Mouse (Mus musculus) left cerebral cortex, postnatal 4 days (tissue): ENCODE measurements around the gene Snx33. TPM values are rescaled to one million over a fixed set of nuclear protein-coding genes. Genes with fewer than 3 reads are reported as not detected.
A peak's percentile ranks its signal among the peaks of the same experiment; 100 is the strongest.
"Not testable (repeated sequence)": the region's sequence is repeated elsewhere in the genome, so short reads cannot be mapped to it uniquely, and the experiment has no call there.

Experiments
- DNase-seq: peaks from one replicate; pipeline ENCODE4 v3.0.0-alpha.2; 2022
- intact Hi-C: fragments of 180-260 bp; cut with DNase I; formaldehyde crosslinking; loops from one replicate; pipeline ENCODE4 v1.15.1; 2025
- total RNA-seq, 2 experiments: library from RNA; stranded (reverse); gene quantifications; 2 replicates each; pipeline ENCODE4 v1.2.3; 2021

Gene Snx33
- total RNA-seq, 2 experiments from 2014 or later = 3.1 to 3.8 TPM

- intact Hi-C loops = no loop called here
- DNase-seq = no peak
Measured at GRCm38 (mm10) chr9:56926025-56926360, 2.2 kb downstream of the Snx33 start.

- intact Hi-C loops = no loop called here
- no peak for DNase-seq
Measured at GRCm38 (mm10) chr9:56925291-56926024, 2.7 kb downstream of the Snx33 start.

- intact Hi-C loops = no loop called here
- DNase-seq = peak; percentile 77
Measured at GRCm38 (mm10) chr9:56924651-56925027, 3.5 kb downstream of the Snx33 start.

DNA sequence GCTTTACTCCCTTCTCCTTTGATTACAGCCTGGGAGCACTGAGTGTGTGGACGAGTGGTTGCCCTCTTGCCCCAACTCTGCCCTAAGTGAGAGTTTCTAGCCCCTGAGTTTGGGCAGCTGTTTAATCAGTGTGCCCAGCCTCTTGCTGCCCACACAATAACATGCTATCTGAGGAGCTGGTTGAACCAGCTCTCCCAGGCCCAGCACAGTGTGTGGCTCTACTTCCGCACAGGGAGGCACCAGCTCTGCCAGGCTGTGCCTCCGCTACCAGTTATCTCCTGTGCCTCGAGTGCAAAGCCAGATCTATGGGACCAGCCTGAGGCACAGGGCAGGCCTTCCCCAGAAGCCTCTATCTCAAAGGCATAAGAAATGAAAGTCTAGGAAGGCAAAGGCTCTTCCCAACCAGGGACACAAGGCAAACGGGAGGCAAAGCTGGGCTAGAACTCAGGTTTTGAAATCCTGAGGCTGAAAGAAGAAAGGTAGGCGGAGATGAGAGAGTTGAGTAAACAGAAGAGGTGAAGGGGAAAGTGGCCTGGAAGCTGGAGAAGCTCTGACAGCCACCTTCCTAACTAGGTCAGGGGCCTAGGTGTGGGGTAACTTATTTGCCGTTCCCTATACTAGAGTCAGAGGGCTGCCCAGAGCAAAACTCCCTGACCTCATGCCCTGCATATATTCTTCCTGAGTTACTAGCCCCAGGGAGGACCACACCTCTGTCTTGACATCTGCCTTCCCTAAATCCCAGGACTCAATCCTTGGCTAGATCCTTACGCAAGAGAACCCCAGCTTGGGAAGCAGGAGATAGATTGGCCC, 4.1 kb downstream of the Snx33 start:
- intact Hi-C loops = no loop called here
- DNase-seq = no peak

- intact Hi-C loops = no loop called here
Measured at GRCm38 (mm10) chr9:56922746-56923145, 5.4 kb downstream of the Snx33 start.

DNA sequence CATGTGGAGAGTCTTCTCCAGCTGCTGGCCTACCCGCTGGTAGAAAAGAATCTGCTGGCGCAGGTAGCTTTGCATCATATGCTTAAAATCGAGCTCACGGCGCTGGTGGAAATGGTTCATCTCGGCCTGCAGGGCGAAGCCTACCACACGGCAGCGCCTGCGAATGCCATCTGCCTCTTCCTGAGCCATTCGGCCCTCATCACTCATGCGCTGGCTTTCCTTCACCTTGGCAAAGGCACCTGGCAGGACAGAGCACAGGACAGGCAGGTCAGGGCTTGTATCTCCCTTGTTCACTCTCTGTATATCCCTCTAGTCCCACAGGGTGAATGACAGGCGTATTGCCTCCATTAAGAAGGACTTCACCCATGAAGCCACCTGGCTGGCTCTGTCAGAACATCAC, 9.7 kb downstream of the Snx33 start:
- DNase-seq = no peak
- intact Hi-C loops = no loop called here

More at GRCm38 (mm10) chr9:56922746-56923145, 5.4 kb downstream of the Snx33 start:
- no peak for DNase-seq

DNA sequence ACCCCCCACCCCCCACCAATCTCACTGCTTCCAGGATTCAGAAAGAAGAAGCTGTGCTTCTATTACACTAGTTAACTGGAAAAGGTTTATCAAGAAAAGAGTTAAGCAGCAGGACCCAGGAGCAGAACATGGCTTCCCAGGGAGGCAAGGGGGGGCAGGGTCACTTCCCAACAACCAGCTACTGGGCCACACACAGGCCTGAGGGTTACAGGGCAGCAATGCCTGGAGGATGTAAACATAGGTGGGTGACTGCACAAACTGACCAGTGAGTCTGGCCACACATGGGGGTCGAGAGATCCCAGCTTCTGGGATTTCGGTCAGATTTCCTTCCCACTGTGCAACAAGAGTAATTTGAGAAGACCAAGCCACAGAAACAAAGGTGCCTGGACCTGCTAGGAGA, 11.0 kb downstream of the Snx33 start:
- intact Hi-C loops = no loop called here
- DNase-seq = no peak

DNA sequence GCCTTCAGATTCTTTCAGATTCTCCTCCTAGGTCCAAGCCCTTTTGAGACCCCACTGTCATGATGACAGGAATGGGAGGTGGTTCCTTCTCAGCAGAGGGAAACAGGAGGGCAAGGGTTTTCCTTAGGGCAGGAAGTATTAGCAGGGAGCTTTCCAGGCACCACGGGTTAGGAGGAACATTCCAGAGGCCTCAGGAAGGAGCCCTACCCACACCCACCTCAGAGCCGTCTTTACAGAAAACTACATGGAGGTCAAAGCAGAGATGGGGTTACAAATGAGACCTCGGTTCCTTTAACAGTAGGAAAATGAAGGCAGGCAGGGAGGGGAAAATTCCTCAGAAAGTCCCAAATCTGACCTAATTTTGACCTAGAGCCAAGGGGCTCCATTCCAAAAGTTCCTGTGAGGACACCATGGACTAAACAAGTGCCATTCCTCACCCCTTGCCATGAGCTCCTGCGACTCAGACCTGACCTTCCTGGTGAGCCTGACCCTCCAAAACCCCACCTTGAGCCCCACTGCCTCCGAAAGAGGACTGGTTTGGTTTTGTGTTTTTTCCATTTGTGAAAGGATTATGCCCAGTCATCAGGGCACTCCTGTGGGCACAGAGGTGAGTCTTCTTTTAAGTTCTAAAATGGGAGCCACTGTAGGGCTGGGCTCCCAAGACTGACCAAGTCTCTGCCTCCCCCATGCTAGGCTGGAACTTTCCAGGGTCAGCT, 12.3 kb downstream of the Snx33 start:
- intact Hi-C loops = no loop called here
- no peak for DNase-seq

DNA sequence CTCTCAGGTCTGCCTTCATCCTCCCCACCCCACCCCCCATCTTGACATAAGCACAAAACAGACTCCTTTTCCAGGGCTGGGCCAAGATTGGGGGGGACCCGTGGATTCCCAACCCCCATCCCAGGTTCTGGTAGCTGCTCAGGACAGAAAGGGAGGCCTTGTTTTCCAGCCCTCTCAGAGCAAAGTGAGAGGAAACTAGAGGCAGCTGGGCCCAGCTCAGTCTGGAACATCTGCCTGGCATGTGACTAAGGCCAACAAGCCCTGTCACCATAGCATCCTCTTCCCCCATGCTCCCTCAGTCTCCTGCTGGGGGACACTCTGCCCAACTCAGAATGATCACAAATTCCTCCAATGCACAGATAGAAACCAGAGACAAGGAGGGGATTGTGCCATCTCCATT, 13.1 kb downstream of the Snx33 start:
- no peak for DNase-seq
- intact Hi-C loops = no loop called here

GRCm38 (mm10) chr9:56913991-56914390, 14.2 kb downstream of the Snx33 start:
- intact Hi-C loops = no loop called here
- DNase-seq = no peak

DNA sequence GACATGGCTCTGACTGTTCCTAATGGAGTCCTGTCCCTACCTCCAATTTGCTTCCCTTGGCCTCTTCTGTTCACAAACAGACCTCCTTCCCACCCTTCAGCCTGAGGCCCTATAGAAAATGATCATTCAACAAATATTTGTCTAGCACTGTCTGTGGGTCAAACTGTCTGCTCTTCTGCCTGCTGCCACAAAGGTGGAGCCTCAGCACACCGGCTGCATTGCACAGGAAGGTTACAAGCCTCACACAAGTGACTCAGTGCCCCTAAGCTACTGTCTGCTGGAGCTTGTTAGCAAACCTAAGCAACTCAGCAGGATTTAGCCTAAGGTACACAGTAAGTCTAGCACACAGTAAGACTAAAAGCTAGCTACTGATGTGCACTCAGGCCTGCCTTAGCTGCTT, 17.2 kb downstream of the Snx33 start:
- intact Hi-C loops = no loop called here
- no peak for DNase-seq

DNA sequence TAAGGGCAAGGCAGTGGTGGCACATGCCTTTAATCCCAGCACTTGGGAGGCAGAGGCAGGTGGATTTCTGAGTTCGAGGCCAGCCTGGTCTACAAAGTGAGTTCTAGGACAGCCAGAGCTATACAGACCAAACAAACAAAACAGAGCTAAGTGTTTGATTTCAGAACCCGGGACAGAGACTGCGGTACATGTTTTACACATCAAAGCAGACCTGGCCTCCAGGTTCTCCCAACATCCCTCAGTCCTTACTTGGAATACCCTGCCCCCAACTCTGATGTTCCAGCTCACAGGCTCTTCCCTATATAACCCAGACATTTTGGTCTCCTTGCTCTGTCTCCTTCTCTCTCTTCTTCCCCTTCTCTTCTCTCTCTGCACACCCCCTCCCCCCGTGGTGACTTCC, 18.2 kb downstream of the Snx33 start:
- DNase-seq, intact Hi-C loops: not testable (repeated sequence)

DNA sequence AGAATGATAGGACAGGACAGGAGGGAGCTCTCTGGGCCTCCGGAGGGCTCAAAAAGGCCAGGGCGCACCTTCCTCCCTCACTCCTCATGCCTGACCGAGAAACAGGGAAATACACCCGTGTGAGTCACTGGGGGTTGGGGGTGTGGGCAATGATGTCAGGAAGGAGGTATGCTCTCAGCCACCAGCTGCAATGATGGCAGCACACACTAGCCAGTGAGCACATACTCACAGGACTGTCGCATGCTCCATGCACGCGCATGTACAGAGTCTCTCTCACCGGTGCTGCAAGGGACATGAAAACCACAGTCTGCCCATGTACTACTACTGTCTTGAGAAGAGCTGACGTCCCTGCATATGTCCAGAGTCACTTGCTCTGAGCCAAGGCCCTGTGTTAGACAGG, 20.6 kb downstream of the Snx33 start:
- intact Hi-C loops = no loop called here

DNA sequence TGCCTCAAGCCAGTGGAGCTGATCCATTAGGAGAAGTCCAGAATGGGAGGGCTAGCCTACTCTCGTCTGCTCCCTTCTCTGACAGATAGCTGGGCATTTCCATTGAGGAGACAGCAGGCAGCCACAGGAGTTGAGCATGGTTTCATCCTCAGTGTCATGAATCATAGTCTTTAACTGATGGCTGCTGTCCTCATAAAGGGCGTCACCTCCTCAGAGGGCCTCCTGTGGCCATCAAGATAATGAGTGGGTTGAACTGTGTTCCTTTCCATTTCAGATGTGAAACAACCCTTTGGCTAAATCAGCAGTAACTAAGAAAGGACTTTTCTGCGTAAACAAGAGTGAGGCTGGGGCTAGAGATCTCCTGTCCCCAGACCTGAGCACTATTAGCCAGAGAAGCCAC, 24.5 kb downstream of the Snx33 start:
- intact Hi-C loops = no loop called here

More for the DNA sequence above, 20.6 kb downstream of the Snx33 start:
- DNase-seq = no peak

DNA sequence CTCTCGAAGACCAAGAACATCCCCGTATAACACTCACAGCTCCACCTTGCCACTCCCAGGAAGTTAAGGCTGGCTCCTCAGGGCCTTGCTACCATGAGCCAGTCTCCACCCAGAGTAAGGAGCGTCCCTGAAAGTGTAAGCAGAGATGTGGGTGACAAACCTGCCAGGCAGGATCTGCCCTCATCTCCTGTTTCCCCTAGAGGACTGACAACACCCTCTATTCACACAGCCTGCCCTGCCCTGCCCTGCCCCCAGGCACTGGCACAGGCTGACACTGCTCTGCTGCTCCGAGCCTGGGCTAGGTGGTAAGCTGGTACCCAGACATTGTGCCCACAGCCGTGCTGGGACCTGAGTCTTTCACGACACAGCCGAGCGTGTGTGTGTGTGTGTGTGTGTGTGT, 27.0 kb downstream of the Snx33 start:
- intact Hi-C loops = no loop called here

More for the DNA sequence above, 24.5 kb downstream of the Snx33 start:
- no peak for DNase-seq

DNA sequence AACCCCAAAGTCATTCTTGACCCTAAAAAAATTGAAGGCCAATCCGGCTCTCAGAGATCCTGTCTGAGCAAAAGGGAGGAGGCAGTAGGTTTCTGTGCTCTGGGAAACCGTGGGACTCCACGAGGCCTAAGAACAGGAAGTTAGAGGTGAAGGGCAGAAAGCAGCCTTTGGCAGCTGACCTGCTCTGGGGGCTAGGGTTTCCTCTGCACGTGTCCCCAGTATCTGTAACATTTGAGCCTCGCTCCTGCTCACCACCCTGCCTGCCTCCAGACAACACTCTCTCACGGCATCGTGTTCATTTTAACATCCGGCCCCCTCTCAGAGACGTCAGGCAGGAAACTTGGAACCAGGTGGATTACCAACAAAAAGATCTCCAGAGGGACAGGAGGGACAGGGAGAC, 27.6 kb downstream of the Snx33 start:
- no peak for DNase-seq
- intact Hi-C loops = no loop called here

More for the DNA sequence above, 27.0 kb downstream of the Snx33 start:
- DNase-seq = no peak

- intact Hi-C loops = no loop called here
- DNase-seq = no peak
Measured at GRCm38 (mm10) chr9:56900060-56900459, 28.1 kb downstream of the Snx33 start.

GRCm38 (mm10) chr9:56899409-56899808, 28.8 kb downstream of the Snx33 start:
- no peak for DNase-seq
- intact Hi-C loops = loop anchor here (10.0 kb wide), 2 partner anchors 235 to 325 kb away; partner anchors contain the start of gene Man2c1

- DNase-seq = no peak
- intact Hi-C loops = loop anchor here (10.0 kb wide), 2 partner anchors 238 to 328 kb away; partner anchors contain the start of gene Man2c1
Measured at GRCm38 (mm10) chr9:56896779-56897178, 31.4 kb downstream of the Snx33 start.

DNA sequence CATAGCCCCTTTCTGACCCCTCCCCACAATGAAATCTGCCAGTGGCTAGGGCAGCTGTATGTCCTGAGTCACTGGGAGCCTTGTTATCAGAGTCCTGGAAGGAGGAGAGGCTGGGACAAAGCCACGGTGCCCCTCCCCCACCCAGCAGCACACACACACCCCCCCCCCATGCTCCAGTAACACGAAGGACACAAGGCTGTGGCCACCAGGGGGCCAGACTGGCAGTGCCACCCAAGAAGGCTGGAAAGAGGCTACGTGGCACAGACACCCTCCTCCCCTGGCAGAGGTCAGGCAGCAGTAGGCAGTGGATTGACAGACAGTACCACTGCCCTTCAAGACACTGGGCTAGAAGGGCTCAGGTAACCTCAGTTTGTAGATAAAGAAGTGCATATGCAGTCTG, 34.2 kb downstream of the Snx33 start:
- intact Hi-C loops = loop anchor here (10.0 kb wide), 2 partner anchors 241 to 331 kb away; partner anchors contain the start of gene Man2c1
- peak; percentile 63 for DNase-seq

- intact Hi-C loops = loop anchor here (10.0 kb wide), 2 partner anchors 241 to 331 kb away; partner anchors contain the start of gene Man2c1
Measured at GRCm38 (mm10) chr9:56893313-56893712, 34.9 kb downstream of the Snx33 start.

More at GRCm38 (mm10) chr9:56893313-56893712, 34.9 kb downstream of the Snx33 start:
- DNase-seq = no peak
